8 mouse cellular contexts compared by ENCODE assay signal in the genomic region with DNA sequence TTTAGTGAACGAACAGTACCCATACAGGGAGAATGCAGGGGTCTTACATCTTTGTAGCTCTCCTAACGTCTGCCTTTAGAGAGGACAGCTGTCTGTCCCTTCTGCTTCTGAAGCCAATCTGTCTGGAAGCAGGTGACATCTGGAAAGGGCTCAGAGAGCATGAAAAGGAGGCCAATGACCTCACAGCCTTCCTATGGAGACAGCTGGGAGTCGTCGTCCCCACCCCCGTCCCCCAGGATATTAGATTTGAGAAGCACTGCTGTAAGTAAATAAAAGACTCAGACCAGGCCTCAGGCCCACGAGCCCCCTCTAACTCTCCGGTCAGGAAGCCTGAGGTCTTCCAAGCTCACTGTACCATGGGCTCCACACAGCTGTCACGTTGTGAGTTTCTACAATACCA. TPM values are rescaled to one million over a fixed set of nuclear protein-coding genes. Genes with fewer than 3 reads are reported as not detected.
DNase-seq lines count a peak whose midpoint lies in the region; ATAC-seq and TF ChIP-seq lines count a peak whose summit lies in the region.

No protein-coding gene starts in this region.

- no peak overlapping the region for H3K27ac ChIP-seq in heart, embryonic 11.5 days (ENCODE audit: low read depth, low read length)
- H3K27ac ChIP-seq in heart, embryonic 12.5 days (ENCODE audit: poor library complexity, severe bottlenecking) = no peak overlapping the region
- H3K27ac ChIP-seq in lung, postnatal 0 days (ENCODE audit: low read length) = no peak overlapping the region
- peak overlapping the region; percentile 71 for H3K27ac ChIP-seq in hindbrain, embryonic 12.5 days

- DNase-seq in lung, postnatal 0 days (ENCODE audit: low spot score) = peak; percentile 41
- no peak for DNase-seq in lung, postnatal 25 days (ENCODE audit: low spot score)
- peak; percentile 72 for DNase-seq in retina, embryonic 14.5 days (ENCODE audit: low spot score)
- DNase-seq in left cerebral cortex, adult 11 months (ENCODE audit: low spot score) = no peak
- no peak for DNase-seq in cerebellum, adult 9-10 months

- H3K9ac ChIP-seq in heart, embryonic 11.5 days (ENCODE audit: low read depth, low read length) = peak overlapping the region; percentile 6; the same call in 1 of the 2 replicates
- H3K9ac ChIP-seq in heart, embryonic 12.5 days = no peak overlapping the region
- H3K9ac ChIP-seq in lung, postnatal 0 days (replicated peaks; ENCODE audit: low read depth) = no peak overlapping the region
- H3K9ac ChIP-seq in hindbrain, embryonic 12.5 days = no peak overlapping the region

- TF ChIP-seq CTCF in lung, postnatal 0 days (IDR thresholded peaks at IDR 0.05) = no peak

- peaks cover 9% of the 10 kb centered on the region; the same call in 1 of the 2 replicates for H3K4me1 ChIP-seq in heart, embryonic 11.5 days (ENCODE audit: control insufficient read depth, insufficient read depth, low read length)
- H3K4me1 ChIP-seq in heart, embryonic 12.5 days (replicated peaks) = peaks cover 39% of the 10 kb centered on the region
- peaks cover 5% of the 10 kb centered on the region; the same call in 1 of the 2 replicates for H3K4me1 ChIP-seq in lung, postnatal 0 days (ENCODE audit: insufficient read depth, low read depth, low read length)
- peaks cover 21% of the 10 kb centered on the region for H3K4me1 ChIP-seq in hindbrain, embryonic 12.5 days

- no peak for TF ChIP-seq EP300 in lung, postnatal 0 days (IDR thresholded peaks at IDR 0.05)

- H3K9me3 ChIP-seq in heart, embryonic 11.5 days (replicated peaks; ENCODE audit: control insufficient read depth, low read length) = no peaks in the 10 kb centered on the region
- H3K9me3 ChIP-seq in heart, embryonic 12.5 days (replicated peaks) = no peaks in the 10 kb centered on the region
- no peaks in the 10 kb centered on the region for H3K9me3 ChIP-seq in lung, postnatal 0 days (ENCODE audit: low read length)
- no peaks in the 10 kb centered on the region for H3K9me3 ChIP-seq in hindbrain, embryonic 12.5 days (replicated peaks)

- no peaks in the 10 kb centered on the region for H3K27me3 ChIP-seq in heart, embryonic 11.5 days (ENCODE audit: control insufficient read depth, insufficient read depth, low read length)
- H3K27me3 ChIP-seq in heart, embryonic 12.5 days (replicated peaks) = no peaks in the 10 kb centered on the region
- H3K27me3 ChIP-seq in lung, postnatal 0 days (replicated peaks; ENCODE audit: insufficient read depth, low read length) = no peaks in the 10 kb centered on the region
- no peaks in the 10 kb centered on the region for H3K27me3 ChIP-seq in hindbrain, embryonic 12.5 days

- H3K36me3 ChIP-seq in heart, embryonic 11.5 days (ENCODE audit: control insufficient read depth, insufficient read depth, low read length) = no peaks in the 10 kb centered on the region
- H3K36me3 ChIP-seq in heart, embryonic 12.5 days = peaks cover 9% of the 10 kb centered on the region
- H3K36me3 ChIP-seq in lung, postnatal 0 days (ENCODE audit: insufficient read depth, low read length) = no peaks in the 10 kb centered on the region
- H3K36me3 ChIP-seq in hindbrain, embryonic 12.5 days = 0 out of 2 replicates have a peak, but pooled peaks cover 6% of the 10 kb centered on the region

- H3K4me2 ChIP-seq in heart, embryonic 11.5 days = no peak overlapping the region
- H3K4me2 ChIP-seq in heart, embryonic 12.5 days = no peak overlapping the region
- no peak overlapping the region for H3K4me2 ChIP-seq in lung, postnatal 0 days (replicated peaks; ENCODE audit: low read depth, low read length)
- no peak overlapping the region for H3K4me2 ChIP-seq in hindbrain, embryonic 12.5 days (replicated peaks)

- H3K4me3 ChIP-seq in heart, embryonic 11.5 days (ENCODE audit: low read depth, low read length) = no peak overlapping the region
- H3K4me3 ChIP-seq in heart, embryonic 12.5 days = no peak overlapping the region
- no peak overlapping the region for H3K4me3 ChIP-seq in lung, postnatal 0 days (ENCODE audit: low read depth, low read length)
- no peak overlapping the region for H3K4me3 ChIP-seq in hindbrain, embryonic 12.5 days

- ATAC-seq in heart, embryonic 11.5 days (replicated peaks; ENCODE audit: insufficient number of reproducible peaks, low FRiP score, low TSS enrichment) = no peak
- ATAC-seq in heart, embryonic 12.5 days (ENCODE audit: insufficient number of reproducible peaks, low FRiP score) = no peak
- ATAC-seq in lung, postnatal 0 days = peak; percentile 37
- ATAC-seq in hindbrain, embryonic 12.5 days (ENCODE audit: low FRiP score) = peak; percentile 40; the same call in 1 of the 2 replicates

- WGBS in heart, embryonic 11.5 days (ENCODE audit: insufficient replicate concordance) = 52% methylated on average over 8 of the region's 8 CpGs
- 56% methylated on average over 8 of the region's 8 CpGs for WGBS in heart, embryonic 12.5 days
- 42% methylated on average over 8 of the region's 8 CpGs for WGBS in lung, postnatal 0 days
- 26% methylated on average over 8 of the region's 8 CpGs for WGBS in hindbrain, embryonic 12.5 days

RNA-seq across cellular contexts. Expression of gene Stxbp1, which starts 22.9 kb away (rescaled TPM):
- 20.6 and 26.1 TPM in 2 replicates for polyA plus RNA-seq in heart, embryonic 11.5 days (2014; fragmentation: Nextera tagmentation; extraction: Ambion mirVana)
- 30.8 and 31.1 TPM in 2 replicates for polyA plus RNA-seq in heart, embryonic 12.5 days (2016; fragmentation: Nextera tagmentation; extraction: Ambion mirVana)
- polyA plus RNA-seq in lung, postnatal 0 days (2015; fragmentation: Nextera tagmentation; extraction: Ambion mirVana) = 22.2 and 22.4 TPM in 2 replicates
- 102 and 105 TPM in 2 replicates for polyA plus RNA-seq in hindbrain, embryonic 12.5 days (2016; fragmentation: Nextera tagmentation; extraction: Ambion mirVana)

RNA-seq across cellular contexts. Expression of gene Cfap157, which starts 40.0 kb away (rescaled TPM):
- polyA plus RNA-seq in heart, embryonic 11.5 days (2014; fragmentation: Nextera tagmentation; extraction: Ambion mirVana) = 0.57 and 0.84 TPM in 2 replicates
- 0.63 and 0.98 TPM in 2 replicates for polyA plus RNA-seq in heart, embryonic 12.5 days (2016; fragmentation: Nextera tagmentation; extraction: Ambion mirVana)
- 2.2 and 5.2 TPM in 2 replicates for polyA plus RNA-seq in lung, postnatal 0 days (2015; fragmentation: Nextera tagmentation; extraction: Ambion mirVana)
- polyA plus RNA-seq in hindbrain, embryonic 12.5 days (2016; fragmentation: Nextera tagmentation; extraction: Ambion mirVana) = 0.85 and 1.5 TPM in 2 replicates

RNA-seq across cellular contexts. Expression of gene Ptrh1, which starts 48.6 kb away (rescaled TPM):
- polyA plus RNA-seq in heart, embryonic 11.5 days (2014; fragmentation: Nextera tagmentation; extraction: Ambion mirVana) = 3.7 and 5.7 TPM in 2 replicates
- polyA plus RNA-seq in heart, embryonic 12.5 days (2016; fragmentation: Nextera tagmentation; extraction: Ambion mirVana) = 4.2 and 5.2 TPM in 2 replicates
- 2.9 and 3.3 TPM in 2 replicates for polyA plus RNA-seq in lung, postnatal 0 days (2015; fragmentation: Nextera tagmentation; extraction: Ambion mirVana)
- 4.6 and 5.6 TPM in 2 replicates for polyA plus RNA-seq in hindbrain, embryonic 12.5 days (2016; fragmentation: Nextera tagmentation; extraction: Ambion mirVana)

RNA-seq across cellular contexts. Expression of gene Ttc16, which starts 48.7 kb away (rescaled TPM):
- 0.08 and 0.27 TPM in 2 replicates for polyA plus RNA-seq in heart, embryonic 11.5 days (2014; fragmentation: Nextera tagmentation; extraction: Ambion mirVana)
- polyA plus RNA-seq in heart, embryonic 12.5 days (2016; fragmentation: Nextera tagmentation; extraction: Ambion mirVana) = 0.09 and 0.24 TPM in 2 replicates
- polyA plus RNA-seq in lung, postnatal 0 days (2015; fragmentation: Nextera tagmentation; extraction: Ambion mirVana) = 1.8 and 2.4 TPM in 2 replicates
- 0.63 and 1.1 TPM in 2 replicates for polyA plus RNA-seq in hindbrain, embryonic 12.5 days (2016; fragmentation: Nextera tagmentation; extraction: Ambion mirVana)

RNA-seq across cellular contexts. Expression of gene Fam129b, which starts 51.7 kb away (rescaled TPM):
- polyA plus RNA-seq in heart, embryonic 11.5 days (2014; fragmentation: Nextera tagmentation; extraction: Ambion mirVana) = 21.5 and 24.2 TPM in 2 replicates
- 62.0 and 64.4 TPM in 2 replicates for polyA plus RNA-seq in heart, embryonic 12.5 days (2016; fragmentation: Nextera tagmentation; extraction: Ambion mirVana)
- polyA plus RNA-seq in lung, postnatal 0 days (2015; fragmentation: Nextera tagmentation; extraction: Ambion mirVana) = 121 and 150 TPM in 2 replicates
- polyA plus RNA-seq in hindbrain, embryonic 12.5 days (2016; fragmentation: Nextera tagmentation; extraction: Ambion mirVana) = 42.2 and 43.8 TPM in 2 replicates

Comparison
In these comparisons a context has a peak if more than half of its experiments do, and no peak if none do; other contexts are left out.
1. DNase-seq: peak in lung, postnatal 0 days (single experiment) and retina, embryonic 14.5 days (single experiment); none in lung, postnatal 25 days (single experiment), left cerebral cortex, adult 11 months (single experiment) and cerebellum, adult 9-10 months (single experiment).
2. ATAC-seq: peak in lung, postnatal 0 days (single experiment) and hindbrain, embryonic 12.5 days (single experiment); none in heart, embryonic 11.5 days (single experiment) and heart, embryonic 12.5 days (single experiment).